Mouse (Mus musculus) bone marrow, adult 2 months (tissue): ENCODE data around the gene Mras.

Experiments used
- CTCF ChIP-seq: fragments of 200-500 bp; IDR thresholded peaks from 2 replicates; pipeline ENCODE4 v1.5.1; 2011; ENCODE audit warnings: low read length, control low read depth; ENCODE audit not compliant: control insufficient read depth, insufficient read depth
- POLR2A ChIP-seq: fragments of 200-500 bp; IDR thresholded peaks from 2 replicates; pipeline ENCODE4 v1.6.1; 2011; ENCODE audit warnings: low read depth, mild to moderate bottlenecking, control low read depth, low read length, borderline replicate concordance; ENCODE audit not compliant: control insufficient read depth

- TF ChIP-seq CTCF: no peak
- no peak for TF ChIP-seq POLR2A
These were observed 84.2 kb downstream of the Mras start for GRCm38 (mm10) chr9:99352964-99353363.
